Mouse (Mus musculus) brain, embryonic 18.5 days (tissue): ENCODE data around the gene Uri1.

ENCODE experiments used
- DNase-seq: peaks from one replicate; pipeline ENCODE4 v3.0.0-alpha.2; 2012; ENCODE audit warnings: low read depth, low spot score

Uri1 gene

GRCm38 (mm10) chr7:38023451-38023850, at the start of gene Uri1:
TSS of gene Uri1 (minus strand) at chr7:38023551.
- DNase-seq = no peak

GRCm38 (mm10) chr7:38071065-38071464, 47.7 kb upstream of the Uri1 start:
- DNase-seq = no peak

GRCm38 (mm10) chr7:38070663-38071062, 47.3 kb upstream of the Uri1 start:
- no peak for DNase-seq

GRCm38 (mm10) chr7:38064431-38064830, 41.1 kb upstream of the Uri1 start:
- DNase-seq = no peak

GRCm38 (mm10) chr7:38061060-38061970, 38.0 kb upstream of the Uri1 start:
- DNase-seq = peak; percentile 63

GRCm38 (mm10) chr7:38059636-38060330, 36.4 kb upstream of the Uri1 start:
- no peak for DNase-seq

DNA sequence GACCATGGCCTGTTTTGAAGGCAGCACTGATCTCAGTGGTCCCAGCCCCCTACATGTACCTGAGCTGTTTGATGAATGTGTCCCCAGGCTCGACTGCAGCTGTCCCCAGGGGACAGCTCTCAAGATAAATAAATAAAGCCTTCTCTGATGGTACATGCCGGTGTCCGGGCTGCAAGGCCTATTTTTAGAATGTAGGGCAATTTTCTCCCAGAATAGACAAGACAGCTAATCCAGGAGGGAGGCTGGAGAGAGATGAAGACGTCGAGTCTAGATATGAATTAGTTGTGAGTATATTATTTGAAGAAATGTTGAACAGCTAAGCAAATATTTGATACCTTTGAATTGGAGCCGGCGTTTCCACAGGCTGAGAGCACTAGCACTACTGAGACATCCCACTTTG, 35.7 kb upstream of the Uri1 start:
- DNase-seq = no peak

DNA sequence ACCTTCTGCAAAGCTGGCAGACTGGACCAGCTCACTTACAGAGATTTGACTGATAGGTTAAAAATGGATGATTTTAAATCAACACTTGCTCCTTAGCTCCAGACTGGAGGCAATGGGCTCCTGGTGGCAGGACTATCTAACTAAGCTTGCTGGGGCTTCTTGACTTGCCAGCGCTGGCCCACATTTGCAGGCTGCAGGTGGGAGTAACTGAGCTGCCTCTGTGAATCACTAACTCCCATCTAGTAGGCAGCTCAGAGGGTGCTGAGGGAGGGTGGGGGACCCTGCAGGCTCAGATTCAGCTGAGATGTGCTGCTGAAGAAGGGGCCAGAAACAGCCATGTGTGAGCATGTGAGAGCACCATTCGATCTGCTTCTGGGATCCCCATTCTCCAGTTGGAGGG, 32.6 kb upstream of the Uri1 start:
- no peak for DNase-seq

DNA sequence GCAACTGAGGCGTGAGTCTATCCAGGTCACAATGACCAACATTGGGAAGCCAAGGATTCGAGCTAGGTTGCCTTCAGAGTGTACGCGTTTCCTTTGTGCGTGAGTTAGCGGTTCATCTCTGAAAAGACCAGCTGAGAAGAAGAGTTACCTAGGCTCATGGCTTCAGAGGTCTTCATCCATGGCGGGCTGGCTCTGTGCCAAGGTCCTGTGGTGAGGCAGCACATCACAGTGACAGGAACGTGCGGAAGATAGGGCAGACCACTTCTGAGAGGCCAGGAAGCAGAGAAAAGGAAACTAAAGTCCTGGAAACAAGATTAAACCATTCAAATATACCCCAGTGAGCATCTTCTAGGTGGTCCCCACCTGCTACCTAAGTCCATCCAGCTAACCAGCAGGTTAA, 30.9 kb upstream of the Uri1 start:
- no peak for DNase-seq

DNA sequence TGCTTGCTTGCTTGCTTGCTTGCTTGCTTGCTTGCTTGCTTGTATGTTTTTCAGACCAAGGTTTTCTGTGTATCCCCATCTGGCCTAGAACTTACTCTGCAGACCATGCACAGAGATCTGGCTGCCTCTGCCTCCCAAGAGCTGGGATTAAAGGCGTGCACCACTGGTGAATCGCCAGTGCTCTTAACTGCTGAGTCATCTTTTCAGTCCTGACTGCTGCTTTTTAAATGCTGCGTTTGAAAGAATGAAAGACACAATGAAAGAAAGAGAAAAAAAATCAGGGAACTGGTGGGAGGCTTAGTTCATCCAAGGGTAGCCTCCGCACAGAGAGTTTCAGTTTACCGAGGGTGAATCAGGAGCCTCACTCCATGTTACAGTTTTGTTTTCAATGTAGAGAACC, 23.9 kb upstream of the Uri1 start:
- no peak for DNase-seq

- DNase-seq = no peak
Measured at GRCm38 (mm10) chr7:38041244-38041643, 17.9 kb upstream of the Uri1 start.

- DNase-seq = no peak
Measured at GRCm38 (mm10) chr7:38037586-38037985, 14.2 kb upstream of the Uri1 start.

- no peak for DNase-seq
Measured at GRCm38 (mm10) chr7:38031183-38031582, 7.8 kb upstream of the Uri1 start.

DNA sequence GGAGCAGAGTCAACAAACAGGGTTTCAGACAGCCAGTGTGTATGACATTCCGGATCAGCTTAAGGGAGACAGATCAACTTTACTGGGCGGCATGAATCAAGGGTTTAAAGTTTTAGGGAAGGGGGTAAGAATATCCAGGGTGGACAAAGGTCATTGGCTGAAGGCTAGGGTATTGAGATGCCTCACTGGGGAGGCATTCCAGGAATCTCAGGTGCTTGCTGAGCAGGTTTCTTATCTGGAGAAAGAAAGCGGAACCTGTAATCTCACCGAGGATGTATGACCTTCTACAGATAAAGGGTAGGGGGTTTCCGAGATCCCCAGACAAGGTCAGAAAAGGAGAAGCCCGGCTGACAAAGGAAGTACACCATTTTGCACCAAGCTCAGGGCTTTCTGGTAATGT, 7.3 kb upstream of the Uri1 start:
- DNase-seq = no peak

- no peak for DNase-seq
Measured at GRCm38 (mm10) chr7:38029986-38030385, 6.6 kb upstream of the Uri1 start.

DNA sequence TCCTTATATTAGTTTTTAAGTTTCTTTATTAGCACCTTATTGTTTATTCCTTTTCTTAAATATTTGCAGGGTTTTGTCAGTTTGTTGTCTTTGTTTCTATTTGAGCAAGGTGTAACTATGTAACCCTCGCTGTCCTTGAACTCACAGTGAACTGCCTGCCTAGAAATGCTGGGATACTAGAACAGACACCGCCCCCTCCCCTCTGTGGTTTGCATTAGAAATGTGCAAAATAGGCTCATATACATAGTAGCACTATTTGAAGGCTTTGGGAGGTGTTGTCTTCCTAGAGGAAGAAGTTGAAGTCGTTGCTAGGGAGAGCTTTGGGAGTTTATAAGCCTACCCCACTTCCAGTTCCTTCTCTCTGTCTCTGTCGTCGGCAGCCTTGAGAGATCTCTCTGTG, 5.7 kb upstream of the Uri1 start:
- DNase-seq = no peak

- DNase-seq = no peak
Measured at GRCm38 (mm10) chr7:38027940-38028600, 4.7 kb upstream of the Uri1 start.

DNA sequence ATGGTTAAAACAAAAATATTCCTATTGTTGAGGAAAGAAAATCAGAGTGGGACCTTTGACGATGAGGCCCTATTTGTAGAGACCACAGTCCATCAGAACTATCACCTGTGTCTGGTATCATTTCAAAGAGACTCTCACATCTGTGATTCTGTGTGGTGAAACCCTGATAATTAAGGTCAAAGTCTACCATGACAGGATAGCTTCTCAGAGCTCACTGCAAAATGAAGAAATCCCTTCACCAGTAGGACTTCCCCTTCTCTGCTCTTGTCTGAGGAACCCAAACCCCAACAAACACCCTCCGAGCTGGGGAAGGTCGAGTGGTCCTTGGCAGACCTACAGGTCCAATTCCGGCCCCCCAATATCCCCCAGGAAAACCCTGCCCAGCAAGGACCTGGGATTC, 1.5 kb upstream of the Uri1 start:
- DNase-seq = no peak

GRCm38 (mm10) chr7:38019770-38020169, 3.6 kb downstream of the Uri1 start:
- no peak for DNase-seq

DNA sequence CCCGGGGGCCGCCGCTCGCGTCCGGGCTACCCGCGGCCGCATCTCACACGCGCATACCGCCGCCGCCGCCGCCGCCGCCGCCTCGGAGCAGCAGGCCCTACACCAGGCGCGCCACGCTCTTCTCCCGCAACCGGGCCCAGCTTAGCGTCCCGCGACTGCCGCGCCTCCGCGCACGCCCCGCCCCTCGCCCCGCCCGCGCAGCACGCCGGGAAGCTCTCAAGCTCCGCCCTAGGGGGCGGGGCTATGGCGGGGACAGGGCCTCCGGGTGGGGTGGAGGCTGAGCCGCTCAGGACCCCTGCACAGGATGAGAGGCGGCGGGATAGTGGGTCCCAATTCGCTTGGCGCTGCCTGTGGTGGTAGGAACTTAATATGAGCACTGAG, 4.0 kb downstream of the Uri1 start:
- peak; percentile 80 for DNase-seq

DNA sequence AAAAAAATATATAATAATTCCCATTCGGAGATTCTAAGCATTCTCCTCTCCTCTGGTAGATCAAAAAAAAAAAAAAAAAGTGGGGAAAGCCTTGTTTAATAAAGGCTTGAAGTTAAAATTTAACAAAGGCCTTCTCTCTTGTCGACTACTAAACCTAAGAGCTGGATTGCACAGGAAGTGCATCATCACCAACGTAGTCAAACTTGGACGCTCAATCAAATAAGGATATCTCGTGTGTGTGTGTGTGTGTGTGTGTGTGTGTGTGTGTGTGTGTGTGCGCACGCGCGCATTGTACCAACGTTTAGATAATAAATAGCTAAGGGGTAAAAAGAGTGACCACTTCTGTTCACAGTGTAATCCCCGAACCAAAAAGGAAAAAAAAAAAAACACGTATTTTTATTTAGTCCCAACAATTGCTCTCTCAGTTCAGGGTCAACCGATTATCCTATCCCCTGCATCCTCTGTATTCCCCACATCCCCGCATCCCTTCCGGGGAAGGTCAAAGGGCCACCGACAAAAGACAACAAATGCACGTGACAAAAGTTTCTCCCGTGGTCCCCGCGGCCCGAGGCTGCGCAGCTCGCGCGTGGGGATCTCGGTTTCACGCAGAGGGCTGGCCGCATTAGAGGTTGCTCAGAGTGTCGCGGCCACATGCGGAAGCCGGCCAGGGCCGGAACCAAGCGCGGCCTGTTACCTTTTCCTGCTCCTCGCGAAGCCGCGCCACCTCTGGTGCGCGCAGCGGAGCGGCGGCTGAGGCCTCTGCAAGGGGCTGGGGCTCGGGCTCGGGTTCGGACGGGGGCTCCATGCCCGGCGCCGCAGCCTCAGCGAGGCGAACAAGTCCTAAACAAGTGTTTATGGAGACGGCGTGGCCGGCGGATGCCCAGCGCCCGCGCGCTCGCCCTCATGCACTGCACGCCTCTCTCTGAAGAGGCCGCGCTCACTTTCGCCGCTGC, 4.7 kb downstream of the Uri1 start:
- peak; percentile 50 for DNase-seq
